Mouse (Mus musculus) embryo, embryonic 10.5 days (tissue): ENCODE results near the gene Drd1.
A peak's percentile ranks its signal among the peaks of the same experiment; 100 is the strongest.

Experiments used
- DNase-seq: peaks from one replicate; pipeline ENCODE4 v3.0.0-alpha.2; 2015; ENCODE audit warnings: low spot score

The Drd1 gene

GRCm38 (mm10) chr13:54073066-54073465 is 17.6 kb upstream of the Drd1 start:
- no peak for DNase-seq

- DNase-seq, result peak; percentile 26
These were observed 17.1 kb upstream of the Drd1 start for GRCm38 (mm10) chr13:54072526-54073057.

- DNase-seq, result peak; percentile 82
These were observed 16.3 kb upstream of the Drd1 start, which contains the start of gene Sfxn1 for GRCm38 (mm10) chr13:54071606-54072331. Sfxn1 (plus strand) TSS chr13:54071869.

- DNase-seq, result no peak
These were observed 15.5 kb upstream of the Drd1 start for GRCm38 (mm10) chr13:54071011-54071410.

GRCm38 (mm10) chr13:54067617-54068166 is 12.2 kb upstream of the Drd1 start:
- DNase-seq, result peak; percentile 44

- DNase-seq, result no peak
These were observed 10.7 kb upstream of the Drd1 start for GRCm38 (mm10) chr13:54066081-54066746.

- DNase-seq, result peak; percentile 76
These were observed 7.8 kb upstream of the Drd1 start for GRCm38 (mm10) chr13:54063292-54063691.

- DNase-seq, result no peak
These were observed 6.6 kb upstream of the Drd1 start for GRCm38 (mm10) chr13:54062068-54062467.

GRCm38 (mm10) chr13:54054962-54055361 is 543 bp downstream of the Drd1 start:
- DNase-seq, result peak; percentile 44

- DNase-seq, result no peak
These were observed 3.9 kb downstream of the Drd1 start for GRCm38 (mm10) chr13:54051641-54052040.

- no peak for DNase-seq
These were observed 6.7 kb downstream of the Drd1 start for GRCm38 (mm10) chr13:54048679-54049352.

GRCm38 (mm10) chr13:54040256-54040655 is 15.2 kb downstream of the Drd1 start:
- DNase-seq, result no peak

GRCm38 (mm10) chr13:54037936-54038335 is 17.6 kb downstream of the Drd1 start:
- DNase-seq, result no peak

GRCm38 (mm10) chr13:54035541-54035940 is 20.0 kb downstream of the Drd1 start:
- DNase-seq, result peak; percentile 29

GRCm38 (mm10) chr13:54033653-54034052 is 21.9 kb downstream of the Drd1 start:
- DNase-seq, result no peak

- no peak for DNase-seq
These were observed 28.4 kb downstream of the Drd1 start for GRCm38 (mm10) chr13:54027079-54027478.

GRCm38 (mm10) chr13:54023311-54023710 is 32.2 kb downstream of the Drd1 start:
- DNase-seq, result no peak

- DNase-seq, result no peak
These were observed 46.8 kb downstream of the Drd1 start for GRCm38 (mm10) chr13:54008716-54009115.
